Comparison of ENCODE assay signal across 10 mouse cellular contexts in genomic region chr12:99911466-99911865, GRCm38 (mm10). TPM values are rescaled to one million over a fixed set of nuclear protein-coding genes. Genes with fewer than 3 reads are reported as not detected.
"Had no signal": no experiment of that assay in that cellular context is flagged by ENCODE, and none has a peak within 500 bp of the region (broad histone marks: within the 10 kb centered on the region; RNA-seq: fewer than 3 reads in every experiment).

No protein-coding gene starts in this region.

- ATAC-seq: hindbrain, embryonic 16.5 days; inflammation-experienced regulatory T-cells, adult 6 months; midbrain, embryonic 13.5 days had no signal

- H3K4me1 ChIP-seq: liver, embryonic 15.5 days; midbrain, embryonic 13.5 days had no signal

- H3K27ac ChIP-seq: liver, embryonic 15.5 days; midbrain, embryonic 13.5 days had no signal

- H3K9me3 ChIP-seq: liver, embryonic 15.5 days; midbrain, embryonic 13.5 days had no signal

- H3K9ac ChIP-seq: liver, embryonic 15.5 days; lung, embryonic 14.5 days; midbrain, embryonic 13.5 days had no signal

- H3K27me3 ChIP-seq: liver, embryonic 15.5 days; midbrain, embryonic 13.5 days had no signal

- DNase-seq: lung, embryonic 14.5 days; lung, postnatal 14 days; right cerebral cortex, postnatal 25 days; thymus, adult 18-20 months; thymus, postnatal 14 days had no signal

- H3K4me2 ChIP-seq: liver, embryonic 11.5 days; liver, embryonic 15.5 days; lung, embryonic 14.5 days; midbrain, embryonic 13.5 days had no signal

- H3K4me3 ChIP-seq: liver, embryonic 15.5 days; midbrain, embryonic 13.5 days had no signal

RNA-seq across cellular contexts. Expression of gene Kcnk13, which starts 52.8 kb away (rescaled TPM):
- polyA plus RNA-seq: inflammation-experienced regulatory T-cells, adult 6 months had no signal
